Mouse (Mus musculus): ENCODE data around the gene Gabre. TPM values are rescaled to one million over a fixed set of nuclear protein-coding genes. Genes with fewer than 3 reads are reported as not detected.

Gene Gabre
- polyA plus RNA-seq (2015; fragmentation: Nextera tagmentation; extraction: Ambion mirVana), result 3.5 and 4.1 TPM in 2 replicates

DNA sequence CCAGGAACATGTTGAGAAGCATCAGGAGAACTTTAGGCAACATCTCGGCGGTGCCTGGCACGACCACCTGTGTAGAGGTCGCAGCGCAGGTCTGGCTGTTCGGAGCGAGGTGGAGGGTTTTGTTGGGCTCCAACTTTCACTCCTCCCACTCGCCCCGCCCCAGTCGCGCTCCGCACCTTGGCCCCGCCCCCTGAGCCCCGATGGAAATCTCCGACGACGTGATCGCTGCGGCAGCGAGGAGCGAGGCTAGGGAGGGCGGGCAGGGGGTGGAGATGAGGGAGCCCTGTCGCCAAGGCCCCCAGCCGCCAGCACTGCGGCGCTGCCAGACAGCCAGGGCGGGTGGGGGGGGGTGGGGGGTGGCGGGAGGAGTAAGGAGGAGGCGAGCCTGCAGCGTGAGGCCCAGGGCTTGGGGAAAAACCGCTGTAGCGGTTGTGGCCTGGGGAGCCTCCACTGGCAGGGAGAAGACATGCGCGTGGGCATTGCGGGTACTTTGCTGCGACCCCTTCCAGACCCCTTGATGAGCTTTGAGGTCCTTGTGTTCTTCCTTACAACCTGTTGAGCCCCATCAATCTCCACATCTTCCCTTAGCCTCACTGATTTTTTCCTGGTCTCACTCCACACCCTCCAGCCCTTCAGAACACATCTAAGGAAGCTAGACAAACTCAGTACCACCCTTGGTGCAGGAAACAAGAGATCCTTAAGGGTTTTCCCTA is at the start of gene Gabre:
Gene Gabre (minus strand): TSS at position 145 of the 713 bp plus-strand sequence.

GRCm38 (mm10) chrX:72221717-72222116 is 52.9 kb downstream of the Gabre start, which contains the start of gene Magea4:
Gene Magea4, plus strand, starts transcription at chrX:72222017.

MicroRNAs encoded within 50 kb of the gene (microRNA counts, 519-probe panel; counts per million panel counts)
- microRNA mmu-miR-224, result 88.3 counts per million
- microRNA mmu-miR-452, result 88.3 counts per million

Other genes with a start within 250 kb of the Gabre start
- not detected in 2 replicates for gene Magea4, start 52.8 kb downstream of the Gabre start, polyA plus RNA-seq (2015; fragmentation: Nextera tagmentation; extraction: Ambion mirVana)
- not detected in 2 replicates for gene Magea10, start 112.1 kb upstream of the Gabre start, polyA plus RNA-seq (2015; fragmentation: Nextera tagmentation; extraction: Ambion mirVana)

Measured in spleen, postnatal 0 days (tissue).